Mouse (Mus musculus) Patski (cell line): Measurements from ENCODE around the gene Gipc2. TPM values are rescaled to one million over a fixed set of nuclear protein-coding genes. Genes with fewer than 3 reads are reported as not detected.

Source experiments
- ATAC-seq: fragments of 100-300 bp; one replicate; pipeline ENCODE4 v1.8.0; 2021
- CTCF ChIA-PET: fragments of 350-600 bp; sonication (Branson Sonifier 250); formaldehyde crosslinking; loops from one replicate; lab custom pipeline; 2022; ENCODE audit warnings: inconsistent platforms; lab: Charles Lee
- POLR2A ChIA-PET: fragments of 350-600 bp; sonication (Branson Sonifier 250); formaldehyde crosslinking; loops from one replicate; lab custom pipeline; 2022; ENCODE audit warnings: antibody characterized with exemption, inconsistent platforms; lab: Charles Lee
- DNase-seq: peaks from one replicate; pipeline ENCODE4 v3.0.0-alpha.2; 2011; ENCODE audit warnings: low read depth, low spot score
- H3K27me3 ChIP-seq: fragments of 371-371 bp; one replicate; pipeline ENCODE4 v1.5.1; 2021
- CTCF ChIP-seq: fragments of 100-300 bp; IDR thresholded peaks from one replicate; pipeline ENCODE4 v1.5.1; 2021
- in situ Hi-C: fragments of 300-500 bp; cut with MboI; formaldehyde crosslinking; loops from 3 replicates; pipeline ENCODE4 v1.11.1; 2018; ENCODE audit warnings: low pct_unique_long_range_greater_than_20kb, mixed read lengths
- polyA plus RNA-seq: library from polyadenylated mRNA; unstranded; gene quantifications from one replicate; pipeline ENCODE4 v1.2.3, GENCODE M21; 2021

The Gipc2 gene
- polyA plus RNA-seq, 1 experiment from 2014 or later = 0.21 TPM

GRCm38 (mm10) chr3:152106225-152107148 lies 59.5 kb downstream of the Gipc2 start:
- ChIA-PET CTCF (interaction anchor here (1.0 to 5.8 kb wide), 7 partner anchors 11 to 390 kb away, joined by 3 to 31 read pairs (median 4); no protein-coding TSS in a partner anchor), POLR2A (interaction anchor here (0.7 kb wide), 1 partner anchor 116 kb away, joined by 3 read pairs; no protein-coding TSS in a partner anchor)
- in situ Hi-C loops = no loop called here
- H3K27me3 ChIP-seq = no peaks in the 10 kb centered on the region
- ATAC-seq = no peak
- no peak for DNase-seq
- no peak for TF ChIP-seq CTCF

GRCm38 (mm10) chr3:152105341-152105740 lies 60.7 kb downstream of the Gipc2 start:
- in situ Hi-C loops = no loop called here
- no peak for TF ChIP-seq CTCF
- ATAC-seq (peak; percentile 48), DNase-seq (no peak)
- CTCF ChIA-PET = interaction anchor here (1.1 to 5.8 kb wide), 3 partner anchors 10 to 88 kb away, joined by 3 to 31 read pairs (median 4); no protein-coding TSS in a partner anchor
- POLR2A ChIA-PET = interaction anchor here (0.8 kb wide), 1 partner anchor 88 kb away, joined by 3 read pairs; no protein-coding TSS in a partner anchor
- H3K27me3 ChIP-seq = no peaks in the 10 kb centered on the region

- H3K27me3 ChIP-seq = no peaks in the 10 kb centered on the region
- ChIA-PET POLR2A (no interaction called here), CTCF (interaction anchor here (2.9 to 5.8 kb wide), 3 partner anchors 8 to 13 kb away, joined by 12 to 31 read pairs (median 16); no protein-coding TSS in a partner anchor)
- in situ Hi-C loops = no loop called here
- no peak for TF ChIP-seq CTCF
- ATAC-seq (no peak), DNase-seq (no peak)
Measured at GRCm38 (mm10) chr3:152103381-152103780, 62.6 kb downstream of the Gipc2 start.

- no peak for DNase-seq
- ChIA-PET CTCF (interaction anchor here (0.9 to 3.2 kb wide), 3 partner anchors 10 to 124 kb away, joined by 3 to 16 read pairs (median 12); no protein-coding TSS in a partner anchor), POLR2A (no interaction called here)
- no peak for TF ChIP-seq CTCF
- no peak for ATAC-seq
- in situ Hi-C loops = no loop called here
- H3K27me3 ChIP-seq = no peaks in the 10 kb centered on the region
Measured at GRCm38 (mm10) chr3:152101459-152101858, 64.6 kb downstream of the Gipc2 start.

GRCm38 (mm10) chr3:152100119-152100818 lies 65.8 kb downstream of the Gipc2 start:
- no peaks in the 10 kb centered on the region for H3K27me3 ChIP-seq
- ATAC-seq = no peak
- DNase-seq = no peak
- in situ Hi-C loops = no loop called here
- POLR2A ChIA-PET = interaction anchor here (0.6 kb wide), 1 partner anchor 19 kb away, joined by 3 read pairs; no protein-coding TSS in a partner anchor
- CTCF ChIA-PET = interaction anchor here (2.9 to 3.2 kb wide), 2 partner anchors 10 to 11 kb away, joined by 12 to 16 read pairs; no protein-coding TSS in a partner anchor
- TF ChIP-seq CTCF = no peak

GRCm38 (mm10) chr3:152095030-152095429 lies 71.0 kb downstream of the Gipc2 start:
- ATAC-seq = no peak
- POLR2A ChIA-PET = interaction anchor here (0.9 kb wide), 1 partner anchor 379 kb away, joined by 3 read pairs; no protein-coding TSS in a partner anchor
- CTCF ChIA-PET = interaction anchor here (0.8 to 2.7 kb wide), 13 partner anchors 11 to 379 kb away, joined by 3 to 31 read pairs (median 4); no protein-coding TSS in a partner anchor

GRCm38 (mm10) chr3:152092385-152093057 lies 73.5 kb downstream of the Gipc2 start:
- ATAC-seq = no peak
- TF ChIP-seq CTCF = no peak
- DNase-seq = no peak
- no peaks in the 10 kb centered on the region for H3K27me3 ChIP-seq
- in situ Hi-C loops = loop anchor here (5.0 kb wide), 2 partner anchors 320 to 370 kb away; no protein-coding TSS in a partner anchor
- POLR2A ChIA-PET = no interaction called here
- CTCF ChIA-PET = interaction anchor here (2.1 kb wide), 1 partner anchor 274 kb away, joined by 6 read pairs; no protein-coding TSS in a partner anchor

More at GRCm38 (mm10) chr3:152095030-152095429, 71.0 kb downstream of the Gipc2 start:
- no peak for DNase-seq
- in situ Hi-C loops = no loop called here
- H3K27me3 ChIP-seq = no peaks in the 10 kb centered on the region
- peak; percentile 66 for TF ChIP-seq CTCF

- TF ChIP-seq CTCF = peak; percentile 99
- peak; percentile 52 for ATAC-seq
- ChIA-PET POLR2A (interaction anchor here (0.6 kb wide), 1 partner anchor 1754 kb away, joined by 3 read pairs; no protein-coding TSS in a partner anchor), CTCF (interaction anchor here (0.7 to 3.7 kb wide), 20 partner anchors 9 to 379 kb away, joined by 3 to 18 read pairs (median 5); no protein-coding TSS in a partner anchor)
- no peak for DNase-seq
- in situ Hi-C loops = no loop called here
- H3K27me3 ChIP-seq = no peaks in the 10 kb centered on the region
Measured at GRCm38 (mm10) chr3:152089178-152089577, 76.9 kb downstream of the Gipc2 start.

GRCm38 (mm10) chr3:152081381-152081780 lies 84.6 kb downstream of the Gipc2 start:
- no peak for TF ChIP-seq CTCF
- peaks cover 11% of the 10 kb centered on the region for H3K27me3 ChIP-seq
- in situ Hi-C loops = no loop called here
- POLR2A ChIA-PET = no interaction called here
- ATAC-seq = no peak
- no peak for DNase-seq
- CTCF ChIA-PET = interaction anchor here (0.8 kb wide), 1 partner anchor 11 kb away, joined by 4 read pairs; no protein-coding TSS in a partner anchor
